Mouse (Mus musculus) megakaryocyte, adult 5-6 weeks (primary cell): ENCODE results near the gene Prrt1. TPM values are rescaled to one million over a fixed set of nuclear protein-coding genes. Genes with fewer than 3 reads are reported as not detected.

Experiments used
- ATAC-seq: 2 replicates; pipeline ENCODE4 v1.8.0; 2016; ENCODE audit warnings: mild to moderate bottlenecking, inconsistent platforms; ENCODE audit not compliant: poor library complexity, severe bottlenecking
- total RNA-seq, 2 experiments: library from RNA; stranded (forward) in 1 of 2; stranded (reverse) in 1 of 2; fragments of 153-499, 151-499 nt in 1 of 2; fragments of 221-1000, 200-1000 nt in 1 of 2; gene quantifications; 2 replicates each; pipeline versions ENCODE4 v1.2.3 to v1.2.4; 2015 to 2017

The Prrt1 gene
- 0.22 and 0.73 TPM in 2 replicates for total RNA-seq (2015)
- total RNA-seq (2017) = 0.22 TPM in 1 of 2 replicates, not detected in the other

DNA sequence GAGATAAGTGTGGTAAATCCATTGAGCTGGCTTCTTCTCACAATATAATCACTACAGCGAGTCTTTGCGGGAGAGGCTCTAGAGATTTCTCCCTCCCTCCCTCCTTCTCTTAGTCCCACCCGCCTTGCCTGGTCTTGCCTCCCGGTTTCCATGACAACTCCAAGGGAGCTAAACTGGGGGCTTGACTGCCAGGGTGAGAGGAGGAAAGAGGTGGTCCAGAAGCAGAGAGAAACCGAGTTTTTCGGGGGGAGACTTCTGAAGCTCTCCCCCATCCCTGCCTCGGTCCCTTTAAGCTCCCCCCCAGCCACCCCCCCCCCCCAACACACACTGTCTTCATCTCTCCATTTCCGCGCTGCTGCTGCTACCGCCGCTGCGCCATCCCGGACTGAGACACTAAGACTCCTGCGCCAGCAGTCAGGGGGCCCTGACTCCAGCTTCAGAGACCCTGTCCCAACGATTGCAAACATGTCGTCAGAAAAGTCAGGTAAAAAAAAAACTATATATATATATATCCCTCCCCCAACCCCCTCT is at the start of gene Prrt1:
Prrt1 (plus strand) TSS at position 313 of the 531 bp plus-strand sequence.
- ATAC-seq = no peak

DNA sequence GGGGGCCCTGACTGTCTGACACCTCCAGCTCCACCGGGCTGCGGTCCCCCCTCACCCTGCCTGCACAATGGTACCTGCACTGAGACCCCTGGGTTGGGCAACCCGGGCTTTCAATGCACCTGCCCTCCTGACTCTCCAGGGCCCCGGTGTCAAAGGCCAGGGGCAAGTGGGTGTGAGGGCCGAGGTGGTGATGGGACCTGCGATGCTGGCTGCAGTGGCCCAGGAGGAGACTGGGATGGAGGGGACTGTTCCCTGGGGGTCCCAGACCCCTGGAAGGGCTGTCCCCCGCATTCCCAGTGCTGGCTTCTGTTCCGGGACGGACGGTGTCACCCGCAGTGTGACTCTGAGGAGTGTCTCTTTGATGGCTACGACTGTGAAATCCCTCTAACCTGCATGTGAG is 46.8 kb upstream of the Prrt1 start:
- ATAC-seq = no peak

GRCm38 (mm10) chr17:34583397-34583796 is 45.9 kb upstream of the Prrt1 start:
- ATAC-seq = no peak

DNA sequence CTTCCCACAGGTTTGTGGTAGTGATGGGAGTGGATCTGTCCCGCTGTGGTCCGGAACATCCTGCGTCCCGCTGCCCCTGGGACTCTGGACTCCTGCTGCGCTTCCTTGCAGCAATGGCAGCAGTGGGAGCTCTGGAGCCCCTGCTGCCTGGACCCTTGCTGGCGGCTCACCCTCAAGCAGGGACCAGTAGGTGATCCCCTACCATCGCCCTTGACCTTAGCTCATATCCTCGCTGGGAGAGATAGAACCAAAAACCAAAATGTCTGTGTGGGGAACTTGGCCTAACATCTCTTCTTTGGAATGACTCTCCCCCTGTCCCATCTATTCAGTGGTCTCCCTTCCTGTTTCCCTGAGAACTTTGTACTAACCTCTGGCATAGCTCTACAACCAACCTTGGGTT is 45.5 kb upstream of the Prrt1 start:
- no peak for ATAC-seq

- no peak for ATAC-seq
Measured at GRCm38 (mm10) chr17:34585121-34585520, 44.2 kb upstream of the Prrt1 start.

DNA sequence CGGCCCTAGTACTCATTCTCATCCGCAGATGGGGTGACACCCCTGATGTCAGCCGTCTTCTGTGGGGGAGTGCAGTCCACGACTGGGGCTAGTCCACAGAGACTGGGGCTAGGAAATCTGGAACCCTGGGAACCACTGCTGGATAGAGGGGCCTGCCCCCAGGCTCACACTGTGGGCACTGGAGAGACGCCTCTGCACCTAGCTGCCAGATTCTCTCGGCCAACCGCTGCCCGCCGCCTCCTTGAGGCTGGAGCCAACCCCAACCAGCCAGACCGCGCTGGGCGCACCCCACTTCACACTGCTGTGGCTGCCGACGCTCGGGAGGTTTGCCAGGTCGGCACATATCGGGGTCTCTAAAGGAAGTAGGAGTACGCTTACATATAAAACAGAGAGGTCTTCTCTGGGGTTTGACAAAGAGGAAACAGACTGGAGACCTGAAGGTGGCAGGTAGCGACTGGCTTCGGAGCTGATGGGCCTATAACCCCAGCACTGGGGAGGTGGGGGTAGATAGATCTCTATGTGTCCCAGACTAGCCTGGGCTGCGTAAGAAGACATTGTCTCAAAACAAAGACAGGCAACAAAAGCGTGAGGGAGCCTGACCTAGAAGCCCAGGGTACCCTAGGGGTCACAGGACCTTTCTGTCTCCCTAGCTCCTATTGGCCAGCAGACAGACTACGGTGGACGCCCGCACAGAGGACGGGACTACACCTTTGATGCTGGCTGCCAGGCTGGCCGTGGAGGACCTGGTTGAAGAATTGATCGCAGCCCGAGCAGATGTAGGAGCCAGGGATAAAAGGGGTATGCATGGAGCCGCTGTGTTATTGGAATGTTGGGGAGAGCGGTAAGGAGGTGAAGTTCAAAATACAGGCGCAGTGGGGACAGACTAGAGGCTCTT is 43.2 kb upstream of the Prrt1 start:
- ATAC-seq = no peak

DNA sequence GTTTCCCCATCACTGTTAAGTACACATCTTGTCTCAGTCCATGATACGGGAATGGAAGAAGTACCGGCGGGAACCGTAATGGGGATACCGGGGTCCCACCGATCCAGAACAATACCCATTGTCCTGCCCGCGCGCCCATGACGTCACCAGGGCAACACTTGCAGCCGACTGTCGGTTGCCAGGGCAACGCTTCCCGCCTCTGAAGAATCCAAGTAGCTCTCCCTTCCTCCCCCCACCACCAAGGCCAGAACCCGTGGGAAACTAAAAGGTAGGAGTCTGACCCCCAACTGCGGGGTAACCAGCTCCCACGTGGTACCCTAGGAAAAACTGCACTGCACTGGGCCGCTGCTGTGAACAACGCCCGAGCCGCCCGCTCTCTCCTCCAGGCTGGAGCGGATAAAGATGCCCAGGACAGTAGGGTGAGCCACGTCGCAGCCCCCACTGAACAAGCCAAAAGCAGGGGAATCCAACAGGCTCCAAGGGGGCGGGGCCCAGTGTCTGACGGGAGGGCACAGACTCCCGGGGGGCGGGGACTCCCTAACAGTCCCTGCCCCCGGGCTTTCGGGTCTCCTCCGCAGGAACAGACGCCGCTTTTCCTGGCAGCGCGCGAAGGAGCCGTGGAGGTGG is 42.4 kb upstream of the Prrt1 start:
- ATAC-seq = peak; percentile 24

DNA sequence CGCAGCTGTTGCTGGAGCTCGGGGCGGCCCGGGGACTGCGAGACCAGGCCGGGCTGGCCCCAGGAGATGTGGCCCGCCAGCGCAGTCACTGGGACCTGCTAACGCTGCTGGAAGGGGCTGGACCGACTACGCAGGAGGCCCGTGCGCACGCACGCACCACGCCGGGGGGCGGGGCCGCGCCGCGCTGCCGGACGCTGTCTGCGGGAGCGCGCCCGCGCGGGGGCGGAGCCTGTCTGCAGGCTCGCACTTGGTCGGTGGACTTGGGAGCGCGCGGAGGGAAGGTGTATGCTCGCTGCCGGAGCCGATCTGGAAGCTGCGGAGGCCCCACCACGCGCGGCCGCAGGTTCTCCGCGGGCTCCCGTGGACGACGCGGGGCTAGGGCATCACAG is 41.9 kb upstream of the Prrt1 start:
- ATAC-seq = peak; percentile 72

GRCm38 (mm10) chr17:34587814-34588213 is 41.5 kb upstream of the Prrt1 start:
- no peak for ATAC-seq

GRCm38 (mm10) chr17:34588767-34589166 is 40.6 kb upstream of the Prrt1 start:
- no peak for ATAC-seq

DNA sequence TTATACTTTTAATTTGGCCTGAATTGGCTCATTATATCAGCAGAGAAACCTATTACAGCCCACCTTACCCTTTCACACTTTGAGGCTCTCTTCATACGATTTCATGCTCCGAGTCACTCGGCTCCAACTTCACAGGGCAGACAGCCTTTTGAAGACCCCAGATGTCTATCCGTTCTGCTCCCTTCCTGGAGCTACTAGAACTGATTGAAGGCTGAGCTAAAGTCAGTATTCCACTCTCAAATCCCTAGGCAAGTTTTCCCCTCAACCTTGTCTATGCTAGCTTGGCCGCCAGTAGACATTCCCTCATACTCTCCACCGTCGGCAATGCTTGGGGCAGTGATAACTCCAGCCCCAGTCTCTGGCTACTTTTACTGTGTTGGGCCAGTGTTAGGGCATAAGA is 40.1 kb upstream of the Prrt1 start:
- no peak for ATAC-seq

GRCm38 (mm10) chr17:34589681-34590101 is 39.6 kb upstream of the Prrt1 start, which contains the start of gene Gpsm3:
TSS of gene Gpsm3 (plus strand) at chr17:34589806.
- ATAC-seq = peak; percentile 27

DNA sequence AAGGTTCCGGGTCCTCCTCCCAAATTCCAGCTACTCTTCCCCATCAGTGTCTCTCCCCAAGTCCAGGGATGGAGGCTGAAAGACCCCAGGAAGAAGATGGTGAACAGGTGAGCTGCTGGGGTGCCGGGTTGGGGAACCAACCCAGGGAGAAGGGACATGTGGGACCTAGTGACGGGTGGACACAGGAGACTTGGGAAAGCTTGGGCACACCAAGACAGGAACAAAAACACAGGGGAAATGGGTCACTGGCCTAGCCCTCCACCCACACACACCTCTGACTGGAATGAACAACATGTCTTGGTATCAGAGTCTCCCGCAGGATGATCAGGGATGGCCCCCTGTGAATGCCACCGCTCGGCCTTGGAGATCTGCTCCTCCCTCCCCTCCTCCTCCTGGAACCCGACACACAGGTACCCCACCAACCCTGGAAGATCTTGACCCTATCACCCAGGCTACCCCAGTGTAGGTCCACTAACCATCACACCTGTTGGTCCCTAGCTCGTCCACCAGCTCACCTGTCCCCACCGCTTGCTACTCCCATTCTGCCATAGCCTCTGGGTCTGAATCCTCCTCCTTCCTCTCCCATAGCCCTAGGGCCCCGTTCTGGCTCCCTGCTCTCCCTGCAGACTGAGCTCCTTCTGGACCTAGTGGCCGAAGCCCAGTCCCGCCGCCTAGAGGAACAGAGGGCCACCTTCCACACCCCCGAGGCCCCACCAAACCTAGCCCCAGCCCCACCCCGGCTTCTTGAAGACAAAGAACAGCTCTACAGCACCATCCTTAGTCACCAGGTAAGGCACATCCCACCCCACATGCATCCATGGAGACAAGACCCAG is 39.0 kb upstream of the Prrt1 start:
- ATAC-seq = no peak

DNA sequence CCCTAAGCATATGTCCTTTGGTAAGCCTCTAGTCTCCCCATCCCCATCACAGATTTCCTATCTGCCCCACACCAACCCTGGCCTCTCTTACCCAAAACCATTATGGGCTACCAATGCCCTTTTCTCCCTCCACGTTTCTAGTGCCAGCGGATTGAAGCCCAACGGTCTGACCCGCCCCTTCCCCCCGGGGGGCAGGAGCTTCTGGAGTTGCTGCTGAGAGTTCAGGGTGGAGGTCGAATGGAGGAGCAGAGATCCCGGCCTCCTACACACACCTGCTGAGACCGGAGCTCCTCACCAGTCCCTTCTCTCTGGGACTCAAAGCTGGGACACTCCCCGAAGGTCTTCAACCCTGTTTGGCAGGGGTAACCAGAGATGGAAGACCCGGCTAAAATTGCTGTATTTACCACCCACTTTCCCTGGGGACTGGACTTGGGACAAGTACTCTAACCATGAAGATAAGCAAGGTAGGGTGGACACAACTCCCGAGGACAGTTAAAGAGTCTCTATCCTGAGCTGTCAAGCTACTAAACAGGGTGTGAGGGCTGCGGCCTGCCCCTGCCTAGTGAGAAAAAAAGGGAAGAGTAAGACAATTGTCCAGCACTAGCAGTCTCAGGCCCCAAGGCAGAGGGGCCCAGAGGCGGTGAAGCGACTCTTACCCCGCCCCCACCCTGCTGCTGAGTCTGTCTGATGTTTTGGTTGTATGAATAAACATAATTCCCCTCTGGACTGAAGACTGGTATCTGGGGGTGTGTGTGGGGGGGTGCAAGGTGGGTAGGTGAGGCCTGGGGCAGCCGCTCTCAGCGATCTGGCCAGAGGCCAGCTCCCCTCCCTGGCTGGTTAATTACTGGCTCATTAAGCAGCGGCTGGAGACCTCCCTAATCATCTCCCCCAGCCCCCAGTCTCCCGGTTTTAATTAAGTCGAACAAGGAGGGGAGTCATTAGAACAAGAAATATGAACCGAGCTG is 38.0 kb upstream of the Prrt1 start, which contains the start of gene Pbx2:
Pbx2 (plus strand) TSS at position 238 of the 965 bp plus-strand sequence.
- peak; percentile 9; the same call in 1 of the 2 replicates for ATAC-seq

- peak; percentile 69 for ATAC-seq
Measured at GRCm38 (mm10) chr17:34591994-34592375, 37.3 kb upstream of the Prrt1 start.

GRCm38 (mm10) chr17:34592581-34593549 is 36.5 kb upstream of the Prrt1 start:
- ATAC-seq = no peak

GRCm38 (mm10) chr17:34593752-34594525 is 35.4 kb upstream of the Prrt1 start:
- ATAC-seq = no peak

- ATAC-seq = no peak
Measured at GRCm38 (mm10) chr17:34596098-34596497, 33.2 kb upstream of the Prrt1 start.
